Mouse (Mus musculus): ENCODE measurements around the gene Coil. TPM values are rescaled to one million over a fixed set of nuclear protein-coding genes. Genes with fewer than 3 reads are reported as not detected.
A peak's percentile ranks its signal among the peaks of the same experiment; 100 is the strongest.

Gene Coil
- polyA plus RNA-seq, 1 experiment from 2014 or later, result 9.5 TPM

- H3K9me3 ChIP-seq (ENCODE audit: control insufficient read depth, low read length), result no peaks in the 10 kb centered on the region
- WGBS, result 70% methylated on average over 4 of the region's 4 CpGs
- H3K4me2 ChIP-seq, result peak overlapping the region; percentile 78
- peaks cover 14% of the 10 kb centered on the region; the same call in 1 of the 2 replicates for H3K36me3 ChIP-seq (ENCODE audit: control insufficient read depth, insufficient read depth, low read length)
- no peak for DNase-seq (ENCODE audit: low spot score)
- ATAC-seq (replicated peaks; ENCODE audit: low FRiP score), result no peak
- no peak overlapping the region for H3K9ac ChIP-seq (ENCODE audit: low read depth, low read length)
- peak overlapping the region; percentile 28; the same call in 1 of the 2 replicates for H3K4me3 ChIP-seq (ENCODE audit: low read depth, low read length)
- H3K27me3 ChIP-seq (replicated peaks; ENCODE audit: control insufficient read depth, insufficient read depth, low read length), result no peaks in the 10 kb centered on the region
- H3K4me1 ChIP-seq (replicated peaks; ENCODE audit: control insufficient read depth, insufficient read depth, low read length), result peaks cover 19% of the 10 kb centered on the region
- H3K27ac ChIP-seq (ENCODE audit: low read depth, low read length), result peak overlapping the region; percentile 20; the same call in 1 of the 2 replicates
Observed at GRCm38 (mm10) chr11:89003726-89004125, 33.7 kb downstream of the Coil start.

- Histone ChIP-seq H3K36me3 (ENCODE audit: control insufficient read depth, insufficient read depth, low read length) (peaks cover 19% of the 10 kb centered on the region; the same call in 1 of the 2 replicates), H3K4me1 (replicated peaks; ENCODE audit: control insufficient read depth, insufficient read depth, low read length) (peaks cover 19% of the 10 kb centered on the region), H3K27ac (ENCODE audit: low read depth, low read length) (no peak overlapping the region), H3K4me2 (no peak overlapping the region), H3K9me3 (ENCODE audit: control insufficient read depth, low read length) (no peaks in the 10 kb centered on the region), H3K4me3 (ENCODE audit: low read depth, low read length) (no peak overlapping the region), H3K27me3 (replicated peaks; ENCODE audit: control insufficient read depth, insufficient read depth, low read length) (no peaks in the 10 kb centered on the region), H3K9ac (ENCODE audit: low read depth, low read length) (no peak overlapping the region)
- DNase-seq (ENCODE audit: low spot score) (no peak), ATAC-seq (replicated peaks; ENCODE audit: low FRiP score) (no peak)
- WGBS, result 69% methylated on average over 5 of the region's 5 CpGs
Observed at GRCm38 (mm10) chr11:89005473-89005872, 35.4 kb downstream of the Coil start.

GRCm38 (mm10) chr11:89006404-89006803 is 36.4 kb downstream of the Coil start:
- Histone ChIP-seq H3K4me3 (ENCODE audit: low read depth, low read length) (no peak overlapping the region), H3K27me3 (replicated peaks; ENCODE audit: control insufficient read depth, insufficient read depth, low read length) (no peaks in the 10 kb centered on the region), H3K27ac (ENCODE audit: low read depth, low read length) (no peak overlapping the region), H3K9me3 (ENCODE audit: control insufficient read depth, low read length) (no peaks in the 10 kb centered on the region), H3K9ac (ENCODE audit: low read depth, low read length) (no peak overlapping the region), H3K36me3 (ENCODE audit: control insufficient read depth, insufficient read depth, low read length) (peaks cover 26% of the 10 kb centered on the region), H3K4me2 (no peak overlapping the region), H3K4me1 (replicated peaks; ENCODE audit: control insufficient read depth, insufficient read depth, low read length) (peaks cover 16% of the 10 kb centered on the region)
- no peak for DNase-seq (ENCODE audit: low spot score)
- no peak for ATAC-seq (replicated peaks; ENCODE audit: low FRiP score)

- no peak for ATAC-seq (replicated peaks; ENCODE audit: low FRiP score)
- H3K4me1 ChIP-seq (replicated peaks; ENCODE audit: control insufficient read depth, insufficient read depth, low read length), result peaks cover 11% of the 10 kb centered on the region
Observed at GRCm38 (mm10) chr11:89007582-89007981, 37.5 kb downstream of the Coil start.

GRCm38 (mm10) chr11:89009066-89009465 is 39.0 kb downstream of the Coil start:
- Histone ChIP-seq H3K36me3 (ENCODE audit: control insufficient read depth, insufficient read depth, low read length) (peaks cover 44% of the 10 kb centered on the region), H3K27ac (ENCODE audit: low read depth, low read length) (no peak overlapping the region), H3K4me3 (ENCODE audit: low read depth, low read length) (no peak overlapping the region), H3K9me3 (ENCODE audit: control insufficient read depth, low read length) (no peaks in the 10 kb centered on the region), H3K27me3 (replicated peaks; ENCODE audit: control insufficient read depth, insufficient read depth, low read length) (no peaks in the 10 kb centered on the region), H3K9ac (ENCODE audit: low read depth, low read length) (no peak overlapping the region), H3K4me2 (no peak overlapping the region), H3K4me1 (replicated peaks; ENCODE audit: control insufficient read depth, insufficient read depth, low read length) (no peaks in the 10 kb centered on the region)
- DNase-seq (ENCODE audit: low spot score) (no peak), ATAC-seq (replicated peaks; ENCODE audit: low FRiP score) (no peak)
- 81% methylated on average over 9 of the region's 9 CpGs for WGBS

More at GRCm38 (mm10) chr11:89007582-89007981, 37.5 kb downstream of the Coil start:
- Histone ChIP-seq H3K4me3 (ENCODE audit: low read depth, low read length) (no peak overlapping the region), H3K36me3 (ENCODE audit: control insufficient read depth, insufficient read depth, low read length) (peaks cover 34% of the 10 kb centered on the region), H3K9me3 (ENCODE audit: control insufficient read depth, low read length) (no peaks in the 10 kb centered on the region), H3K27me3 (replicated peaks; ENCODE audit: control insufficient read depth, insufficient read depth, low read length) (no peaks in the 10 kb centered on the region), H3K9ac (ENCODE audit: low read depth, low read length) (no peak overlapping the region), H3K27ac (ENCODE audit: low read depth, low read length) (no peak overlapping the region), H3K4me2 (no peak overlapping the region)
- DNase-seq (ENCODE audit: low spot score), result no peak
- 85% methylated on average over 3 of the region's 3 CpGs for WGBS

- WGBS, result 82% methylated on average over 7 of the region's 7 CpGs
- Histone ChIP-seq H3K27ac (ENCODE audit: low read depth, low read length) (no peak overlapping the region), H3K9me3 (ENCODE audit: control insufficient read depth, low read length) (no peaks in the 10 kb centered on the region), H3K9ac (ENCODE audit: low read depth, low read length) (no peak overlapping the region), H3K4me2 (no peak overlapping the region), H3K4me3 (ENCODE audit: low read depth, low read length) (no peak overlapping the region), H3K27me3 (replicated peaks; ENCODE audit: control insufficient read depth, insufficient read depth, low read length) (no peaks in the 10 kb centered on the region), H3K4me1 (replicated peaks; ENCODE audit: control insufficient read depth, insufficient read depth, low read length) (no peaks in the 10 kb centered on the region), H3K36me3 (ENCODE audit: control insufficient read depth, insufficient read depth, low read length) (peaks cover 44% of the 10 kb centered on the region)
- DNase-seq (ENCODE audit: low spot score) (no peak), ATAC-seq (replicated peaks; ENCODE audit: low FRiP score) (no peak)
Observed at GRCm38 (mm10) chr11:89009496-89009895, 39.4 kb downstream of the Coil start.

GRCm38 (mm10) chr11:89012241-89012640 is 42.2 kb downstream of the Coil start:
- H3K36me3 ChIP-seq (ENCODE audit: control insufficient read depth, insufficient read depth, low read length), result peaks cover 53% of the 10 kb centered on the region
- no peak for DNase-seq (ENCODE audit: low spot score)
- no peak overlapping the region for H3K4me3 ChIP-seq (ENCODE audit: low read depth, low read length)
- H3K4me1 ChIP-seq (replicated peaks; ENCODE audit: control insufficient read depth, insufficient read depth, low read length), result peaks cover 8% of the 10 kb centered on the region
- H3K4me2 ChIP-seq, result no peak overlapping the region
- H3K9ac ChIP-seq (ENCODE audit: low read depth, low read length), result no peak overlapping the region
- ATAC-seq (replicated peaks; ENCODE audit: low FRiP score), result no peak
- no peaks in the 10 kb centered on the region for H3K27me3 ChIP-seq (replicated peaks; ENCODE audit: control insufficient read depth, insufficient read depth, low read length)
- H3K9me3 ChIP-seq (ENCODE audit: control insufficient read depth, low read length), result no peaks in the 10 kb centered on the region
- WGBS, result 87% methylated on average over 5 of the region's 5 CpGs
- H3K27ac ChIP-seq (ENCODE audit: low read depth, low read length), result no peak overlapping the region

GRCm38 (mm10) chr11:89017514-89018182 is 47.6 kb downstream of the Coil start:
- H3K9me3 ChIP-seq (ENCODE audit: control insufficient read depth, low read length), result no peaks in the 10 kb centered on the region
- DNase-seq (ENCODE audit: low spot score), result no peak
- H3K27me3 ChIP-seq (replicated peaks; ENCODE audit: control insufficient read depth, insufficient read depth, low read length), result no peaks in the 10 kb centered on the region
- H3K4me3 ChIP-seq (ENCODE audit: low read depth, low read length), result no peak overlapping the region
- H3K36me3 ChIP-seq (ENCODE audit: control insufficient read depth, insufficient read depth, low read length), result peaks cover 28% of the 10 kb centered on the region
- 51% methylated on average over 9 of the region's 9 CpGs for WGBS
- H3K4me2 ChIP-seq, result peak overlapping the region; percentile 33
- peak; percentile 85 for ATAC-seq (replicated peaks; ENCODE audit: low FRiP score)
- no peak overlapping the region for H3K9ac ChIP-seq (ENCODE audit: low read depth, low read length)
- peaks cover 50% of the 10 kb centered on the region for H3K4me1 ChIP-seq (replicated peaks; ENCODE audit: control insufficient read depth, insufficient read depth, low read length)
- H3K27ac ChIP-seq (ENCODE audit: low read depth, low read length), result no peak overlapping the region

GRCm38 (mm10) chr11:89020681-89021305 is 50.7 kb downstream of the Coil start:
- no peak for ATAC-seq (replicated peaks; ENCODE audit: low FRiP score)
- 68% methylated on average over 9 of the region's 9 CpGs for WGBS
- H3K4me3 ChIP-seq (ENCODE audit: low read depth, low read length), result no peak overlapping the region
- peaks cover 53% of the 10 kb centered on the region for H3K4me1 ChIP-seq (replicated peaks; ENCODE audit: control insufficient read depth, insufficient read depth, low read length)
- H3K36me3 ChIP-seq (ENCODE audit: control insufficient read depth, insufficient read depth, low read length), result peaks cover 10% of the 10 kb centered on the region; the same call in 1 of the 2 replicates
- no peak for DNase-seq (ENCODE audit: low spot score)
- H3K9me3 ChIP-seq (ENCODE audit: control insufficient read depth, low read length), result no peaks in the 10 kb centered on the region
- H3K4me2 ChIP-seq, result no peak overlapping the region
- no peak overlapping the region for H3K27ac ChIP-seq (ENCODE audit: low read depth, low read length)
- H3K9ac ChIP-seq (ENCODE audit: low read depth, low read length), result no peak overlapping the region
- H3K27me3 ChIP-seq (replicated peaks; ENCODE audit: control insufficient read depth, insufficient read depth, low read length), result no peaks in the 10 kb centered on the region
